Mouse (Mus musculus): ENCODE measurements around the gene Itga9.

The Itga9 gene

GRCm38 (mm10) chr9:118774676-118775075 is 168.2 kb downstream of the Itga9 start:
- DNase-seq (ENCODE audit: low spot score), result no peak

GRCm38 (mm10) chr9:118776880-118777438 is 170.5 kb downstream of the Itga9 start:
- DNase-seq (ENCODE audit: low spot score), result no peak

GRCm38 (mm10) chr9:118778596-118778995 is 172.1 kb downstream of the Itga9 start:
- DNase-seq (ENCODE audit: low spot score), result no peak

GRCm38 (mm10) chr9:118784621-118785020 is 178.1 kb downstream of the Itga9 start:
- DNase-seq (ENCODE audit: low spot score), result no peak

GRCm38 (mm10) chr9:118785816-118786215 is 179.3 kb downstream of the Itga9 start:
- DNase-seq (ENCODE audit: low spot score), result no peak

- DNase-seq (ENCODE audit: low spot score), result no peak
These were observed 182.4 kb downstream of the Itga9 start for GRCm38 (mm10) chr9:118788869-118789281.

GRCm38 (mm10) chr9:118791231-118791630 is 184.7 kb downstream of the Itga9 start:
- no peak for DNase-seq (ENCODE audit: low spot score)

- no peak for DNase-seq (ENCODE audit: low spot score)
These were observed 186.8 kb downstream of the Itga9 start for GRCm38 (mm10) chr9:118793151-118793785.

- no peak for DNase-seq (ENCODE audit: low spot score)
These were observed 188.2 kb downstream of the Itga9 start for GRCm38 (mm10) chr9:118794668-118795067.

GRCm38 (mm10) chr9:118795304-118795703 is 188.8 kb downstream of the Itga9 start:
- DNase-seq (ENCODE audit: low spot score), result no peak

- DNase-seq (ENCODE audit: low spot score), result no peak
These were observed 192.6 kb downstream of the Itga9 start for GRCm38 (mm10) chr9:118799105-118799504.

GRCm38 (mm10) chr9:118801176-118801909 is 194.9 kb downstream of the Itga9 start:
- no peak for DNase-seq (ENCODE audit: low spot score)

- no peak for DNase-seq (ENCODE audit: low spot score)
These were observed 195.4 kb downstream of the Itga9 start for GRCm38 (mm10) chr9:118801910-118802287.

- DNase-seq (ENCODE audit: low spot score), result no peak
These were observed 195.9 kb downstream of the Itga9 start for GRCm38 (mm10) chr9:118802380-118802779.

- no peak for DNase-seq (ENCODE audit: low spot score)
These were observed 199.2 kb downstream of the Itga9 start for GRCm38 (mm10) chr9:118805740-118806139.

GRCm38 (mm10) chr9:118807669-118808068 is 201.2 kb downstream of the Itga9 start:
- no peak for DNase-seq (ENCODE audit: low spot score)

GRCm38 (mm10) chr9:118812221-118812620 is 205.7 kb downstream of the Itga9 start:
- DNase-seq (ENCODE audit: low spot score), result no peak

GRCm38 (mm10) chr9:118813492-118813891 is 207.0 kb downstream of the Itga9 start:
- DNase-seq (ENCODE audit: low spot score), result no peak

- no peak for DNase-seq (ENCODE audit: low spot score)
These were observed 207.6 kb downstream of the Itga9 start for GRCm38 (mm10) chr9:118814056-118814455.

- DNase-seq (ENCODE audit: low spot score), result no peak
These were observed 208.0 kb downstream of the Itga9 start for GRCm38 (mm10) chr9:118814461-118814860.

- no peak for DNase-seq (ENCODE audit: low spot score)
These were observed 209.1 kb downstream of the Itga9 start for GRCm38 (mm10) chr9:118815543-118815942.

- no peak for DNase-seq (ENCODE audit: low spot score)
These were observed 212.0 kb downstream of the Itga9 start for GRCm38 (mm10) chr9:118818508-118818907.
